Mouse (Mus musculus): ENCODE results near the gene Gpa33. TPM values are rescaled to one million over a fixed set of nuclear protein-coding genes. Genes with fewer than 3 reads are reported as not detected.

The Gpa33 gene
- polyA plus RNA-seq (2012; rRNA removed), result 0.16 and 0.37 TPM in 2 replicates

DNA sequence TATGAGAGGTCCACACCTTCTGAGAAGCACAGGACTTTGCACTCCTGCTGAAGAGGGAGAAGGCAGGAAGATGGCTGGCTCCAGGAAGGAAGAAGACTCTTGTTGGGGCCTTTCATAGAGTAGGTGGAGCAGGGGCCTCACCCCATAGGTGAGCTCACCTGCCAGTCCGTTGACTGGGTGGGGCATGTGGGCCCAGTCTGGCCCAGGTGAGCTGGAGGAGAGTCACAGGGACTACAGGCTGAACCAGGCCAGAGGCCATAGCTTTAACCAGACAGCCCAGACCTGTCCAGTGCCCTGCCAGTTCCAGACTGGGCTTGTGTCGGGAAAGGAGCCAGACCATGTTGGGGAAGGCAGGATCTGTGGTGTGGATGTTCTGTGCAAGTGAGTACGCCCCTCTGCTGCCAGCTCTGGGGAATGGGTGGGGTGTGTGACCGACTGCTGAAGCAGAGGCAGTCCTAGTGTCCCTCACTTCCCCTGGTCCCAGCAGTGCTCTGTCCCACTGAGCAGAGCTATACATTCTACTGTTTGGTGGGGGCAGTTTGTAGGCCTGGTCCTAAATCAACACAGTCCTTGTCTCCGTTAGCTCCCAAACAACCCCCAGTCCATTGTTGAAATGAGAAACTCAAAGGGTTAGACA, at the start of gene Gpa33:
Gene Gpa33, plus strand, starts transcription at position 15 of the 637 bp plus-strand sequence.
- Histone ChIP-seq H3K27ac (ENCODE audit: control insufficient read depth, insufficient read depth, low read depth, low read length) (no peak within 1 kb of the TSS), H3K4me1 (ENCODE audit: control insufficient read depth, insufficient read depth, low read length) (peaks cover 3% of the 10 kb centered on the region; the same call in 1 of the 2 replicates), H3K4me3 (ENCODE audit: control insufficient read depth, low read depth, low read length) (no peak within 1 kb of the TSS), H3K36me3 (ENCODE audit: control insufficient read depth, insufficient read depth, low read length) (no peaks in the 10 kb centered on the region), H3K27me3 (ENCODE audit: control insufficient read depth, insufficient read depth, low read length) (no peaks in the 10 kb centered on the region)
- TF ChIP-seq CTCF (IDR thresholded peaks at IDR 0.05; ENCODE audit: control insufficient read depth, insufficient read depth, insufficient replicate concordance, low read depth, low read length) (no peak), POLR2A (IDR thresholded peaks at IDR 0.05; ENCODE audit: control insufficient read depth, low read depth, low read length) (no peak)

DNA sequence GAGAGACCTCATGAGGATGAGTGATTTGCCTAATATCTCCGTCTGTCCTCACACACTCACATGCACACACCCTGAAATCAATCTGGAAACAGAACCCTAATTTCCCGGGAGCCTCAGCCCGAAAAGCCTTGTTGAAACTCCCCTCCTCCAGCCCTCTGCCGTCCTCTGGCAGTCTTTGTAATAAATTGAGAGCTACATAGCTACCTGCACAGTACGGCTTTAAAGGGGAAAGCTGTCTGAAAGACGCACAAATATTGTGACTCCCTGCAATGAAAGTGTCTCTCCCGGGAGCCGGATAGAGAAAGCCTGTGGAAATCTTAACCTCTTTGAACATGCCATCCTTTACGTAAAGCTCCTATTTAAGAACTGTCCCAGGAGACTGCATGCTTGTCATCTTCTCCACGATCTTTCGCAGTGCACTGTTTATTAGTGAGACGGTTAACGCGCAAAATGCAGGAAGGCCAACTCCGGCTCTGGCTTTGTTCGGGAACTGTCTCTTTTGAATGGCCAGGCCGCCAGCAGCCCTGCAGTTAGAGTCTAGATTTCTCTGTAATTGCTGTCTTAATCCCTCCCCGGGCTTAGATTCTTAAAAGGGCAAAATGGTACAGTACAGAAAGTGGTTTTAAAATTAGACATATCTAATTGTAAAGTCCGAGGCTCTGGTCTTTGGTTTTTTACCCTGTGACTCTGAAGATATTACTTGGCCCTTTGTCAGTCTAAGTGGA, 41.4 kb upstream of the Gpa33 start:
- Histone ChIP-seq H3K27me3 (ENCODE audit: control insufficient read depth, insufficient read depth, low read length) (no peaks in the 10 kb centered on the region), H3K4me1 (ENCODE audit: control insufficient read depth, insufficient read depth, low read length) (no peaks in the 10 kb centered on the region), H3K27ac (ENCODE audit: control insufficient read depth, insufficient read depth, low read depth, low read length) (no peak overlapping the region), H3K4me3 (ENCODE audit: control insufficient read depth, low read depth, low read length) (no peak overlapping the region), H3K36me3 (ENCODE audit: control insufficient read depth, insufficient read depth, low read length) (no peaks in the 10 kb centered on the region)
- TF ChIP-seq CTCF (IDR thresholded peaks at IDR 0.05; ENCODE audit: control insufficient read depth, insufficient read depth, insufficient replicate concordance, low read depth, low read length) (no peak), POLR2A (IDR thresholded peaks at IDR 0.05; ENCODE audit: control insufficient read depth, low read depth, low read length) (no peak)

DNA sequence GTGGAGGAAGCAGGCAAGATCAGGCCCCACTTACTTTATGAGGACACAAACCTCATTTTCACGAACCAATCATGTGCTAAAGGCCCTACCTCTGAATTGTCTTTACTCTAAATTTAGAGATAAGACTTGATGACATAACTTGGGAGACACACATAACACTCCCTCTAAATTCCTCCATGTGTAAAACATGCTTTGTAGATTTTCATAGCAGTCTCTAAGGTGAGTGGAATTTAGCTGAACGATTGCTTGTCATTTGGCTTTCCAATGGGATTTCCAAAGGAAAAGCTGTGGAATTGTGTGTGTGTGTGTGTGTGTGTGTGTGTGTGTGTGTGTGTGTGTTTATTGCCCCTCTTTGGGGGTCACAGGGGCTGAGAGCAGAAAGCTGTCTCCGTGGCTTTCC, 40.7 kb upstream of the Gpa33 start:
- H3K4me1 ChIP-seq (ENCODE audit: control insufficient read depth, insufficient read depth, low read length), result no peaks in the 10 kb centered on the region
- H3K27me3 ChIP-seq (ENCODE audit: control insufficient read depth, insufficient read depth, low read length), result no peaks in the 10 kb centered on the region
- TF ChIP-seq POLR2A (IDR thresholded peaks at IDR 0.05; ENCODE audit: control insufficient read depth, low read depth, low read length) (no peak), CTCF (IDR thresholded peaks at IDR 0.05; ENCODE audit: control insufficient read depth, insufficient read depth, insufficient replicate concordance, low read depth, low read length) (no peak)
- H3K27ac ChIP-seq (ENCODE audit: control insufficient read depth, insufficient read depth, low read depth, low read length), result no peak overlapping the region
- H3K4me3 ChIP-seq (ENCODE audit: control insufficient read depth, low read depth, low read length), result no peak overlapping the region
- H3K36me3 ChIP-seq (ENCODE audit: control insufficient read depth, insufficient read depth, low read length), result no peaks in the 10 kb centered on the region

DNA sequence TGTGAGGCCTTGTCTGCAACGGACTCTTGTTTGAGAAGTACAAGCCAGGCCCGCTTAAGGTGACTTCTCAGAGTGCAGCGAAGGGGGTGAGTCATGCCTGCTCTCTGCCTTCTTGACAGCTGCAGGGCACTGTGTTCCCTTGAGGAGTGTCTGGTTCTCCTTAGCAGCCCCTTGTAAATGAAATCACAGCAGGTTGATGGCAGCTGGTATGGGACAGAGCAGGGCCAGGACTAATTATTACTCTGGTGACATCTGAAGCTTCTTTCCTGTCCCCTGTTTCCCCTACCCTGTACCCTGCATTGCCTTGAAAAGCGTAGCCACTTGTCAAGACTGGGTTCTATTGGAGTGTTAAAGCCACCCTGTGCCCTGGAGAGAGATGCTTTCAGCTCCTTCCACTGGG, 40.3 kb upstream of the Gpa33 start:
- Histone ChIP-seq H3K36me3 (ENCODE audit: control insufficient read depth, insufficient read depth, low read length) (no peaks in the 10 kb centered on the region), H3K27me3 (ENCODE audit: control insufficient read depth, insufficient read depth, low read length) (no peaks in the 10 kb centered on the region), H3K4me3 (ENCODE audit: control insufficient read depth, low read depth, low read length) (no peak overlapping the region), H3K27ac (ENCODE audit: control insufficient read depth, insufficient read depth, low read depth, low read length) (no peak overlapping the region), H3K4me1 (ENCODE audit: control insufficient read depth, insufficient read depth, low read length) (no peaks in the 10 kb centered on the region)
- TF ChIP-seq POLR2A (IDR thresholded peaks at IDR 0.05; ENCODE audit: control insufficient read depth, low read depth, low read length) (no peak), CTCF (IDR thresholded peaks at IDR 0.05; ENCODE audit: control insufficient read depth, insufficient read depth, insufficient replicate concordance, low read depth, low read length) (no peak)

DNA sequence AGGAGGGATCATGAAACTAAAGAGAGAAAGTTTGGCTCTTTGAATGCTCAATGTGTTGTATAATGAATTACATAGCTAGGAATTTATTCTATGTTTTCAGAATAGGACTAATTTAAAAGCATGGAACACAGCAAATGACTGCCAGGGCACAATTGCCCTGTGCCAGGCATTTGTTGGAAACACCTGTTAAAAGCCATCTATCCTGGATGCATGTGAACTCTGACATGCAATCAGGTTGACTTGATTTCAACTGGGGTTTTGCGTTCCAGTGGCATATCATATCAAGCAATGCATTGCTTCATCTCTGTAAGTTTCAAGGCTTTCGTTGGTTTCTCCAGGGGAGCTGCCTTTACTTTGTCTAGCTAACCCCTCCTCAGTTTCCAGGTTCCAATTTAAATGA, 39.7 kb upstream of the Gpa33 start:
- TF ChIP-seq POLR2A (IDR thresholded peaks at IDR 0.05; ENCODE audit: control insufficient read depth, low read depth, low read length) (no peak), CTCF (IDR thresholded peaks at IDR 0.05; ENCODE audit: control insufficient read depth, insufficient read depth, insufficient replicate concordance, low read depth, low read length) (no peak)
- Histone ChIP-seq H3K27me3 (ENCODE audit: control insufficient read depth, insufficient read depth, low read length) (no peaks in the 10 kb centered on the region), H3K27ac (ENCODE audit: control insufficient read depth, insufficient read depth, low read depth, low read length) (no peak overlapping the region), H3K4me1 (ENCODE audit: control insufficient read depth, insufficient read depth, low read length) (no peaks in the 10 kb centered on the region), H3K36me3 (ENCODE audit: control insufficient read depth, insufficient read depth, low read length) (no peaks in the 10 kb centered on the region), H3K4me3 (ENCODE audit: control insufficient read depth, low read depth, low read length) (no peak overlapping the region)

DNA sequence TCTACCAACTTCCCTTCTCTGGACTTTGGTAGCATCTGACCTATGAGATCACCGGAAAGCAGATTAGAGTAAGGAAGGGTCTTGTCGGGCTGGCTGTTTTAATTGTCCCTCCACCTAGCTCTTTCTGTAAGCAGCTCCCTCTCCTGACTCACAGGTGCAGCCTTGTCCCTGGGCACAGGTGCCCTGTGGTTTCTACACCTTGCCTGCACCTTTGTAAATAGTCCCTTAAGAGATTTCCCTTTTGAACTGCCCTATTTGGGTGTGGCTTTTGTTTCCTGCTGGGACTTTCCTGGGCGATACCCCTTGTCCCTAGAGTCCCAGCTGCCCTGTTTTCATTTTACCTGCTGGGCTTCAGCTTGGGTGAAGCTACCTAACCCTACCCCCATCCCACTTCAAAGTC, 35.6 kb upstream of the Gpa33 start:
- Histone ChIP-seq H3K4me3 (ENCODE audit: control insufficient read depth, low read depth, low read length) (no peak overlapping the region), H3K4me1 (ENCODE audit: control insufficient read depth, insufficient read depth, low read length) (no peaks in the 10 kb centered on the region; the same call in 1 of the 2 replicates), H3K27ac (ENCODE audit: control insufficient read depth, insufficient read depth, low read depth, low read length) (no peak overlapping the region), H3K36me3 (ENCODE audit: control insufficient read depth, insufficient read depth, low read length) (no peaks in the 10 kb centered on the region), H3K27me3 (ENCODE audit: control insufficient read depth, insufficient read depth, low read length) (no peaks in the 10 kb centered on the region)
- TF ChIP-seq POLR2A (IDR thresholded peaks at IDR 0.05; ENCODE audit: control insufficient read depth, low read depth, low read length) (no peak), CTCF (IDR thresholded peaks at IDR 0.05; ENCODE audit: control insufficient read depth, insufficient read depth, insufficient replicate concordance, low read depth, low read length) (no peak)

DNA sequence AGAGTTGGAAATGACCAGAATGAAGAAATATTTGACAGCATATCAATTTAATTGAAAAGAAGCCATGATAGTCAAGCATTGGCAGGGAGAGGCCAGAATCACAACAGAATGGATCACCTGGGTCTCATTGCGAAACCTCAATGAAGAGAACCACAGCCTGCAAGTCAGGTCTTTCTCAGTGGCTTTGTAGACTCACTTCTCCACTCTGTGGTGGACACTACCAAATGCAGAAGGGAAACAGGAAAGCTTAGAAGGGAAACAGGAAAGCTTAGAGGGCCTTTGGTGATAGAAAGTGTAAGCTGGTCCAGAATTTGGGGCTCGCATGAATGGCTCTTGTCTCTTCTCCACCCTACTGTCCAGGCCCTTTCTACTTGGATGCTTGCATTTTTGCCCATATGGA, 31.9 kb upstream of the Gpa33 start:
- Histone ChIP-seq H3K36me3 (ENCODE audit: control insufficient read depth, insufficient read depth, low read length) (no peaks in the 10 kb centered on the region), H3K27ac (ENCODE audit: control insufficient read depth, insufficient read depth, low read depth, low read length) (no peak overlapping the region), H3K4me3 (ENCODE audit: control insufficient read depth, low read depth, low read length) (no peak overlapping the region), H3K4me1 (ENCODE audit: control insufficient read depth, insufficient read depth, low read length) (peaks cover 9% of the 10 kb centered on the region), H3K27me3 (ENCODE audit: control insufficient read depth, insufficient read depth, low read length) (no peaks in the 10 kb centered on the region)
- no peak for TF ChIP-seq CTCF (IDR thresholded peaks at IDR 0.05; ENCODE audit: control insufficient read depth, insufficient read depth, insufficient replicate concordance, low read depth, low read length)
- no peak for TF ChIP-seq POLR2A (IDR thresholded peaks at IDR 0.05; ENCODE audit: control insufficient read depth, low read depth, low read length)

Measured in testis, adult 2 months (tissue).